8 mouse cellular contexts compared by ENCODE assay signal in the genomic region with DNA sequence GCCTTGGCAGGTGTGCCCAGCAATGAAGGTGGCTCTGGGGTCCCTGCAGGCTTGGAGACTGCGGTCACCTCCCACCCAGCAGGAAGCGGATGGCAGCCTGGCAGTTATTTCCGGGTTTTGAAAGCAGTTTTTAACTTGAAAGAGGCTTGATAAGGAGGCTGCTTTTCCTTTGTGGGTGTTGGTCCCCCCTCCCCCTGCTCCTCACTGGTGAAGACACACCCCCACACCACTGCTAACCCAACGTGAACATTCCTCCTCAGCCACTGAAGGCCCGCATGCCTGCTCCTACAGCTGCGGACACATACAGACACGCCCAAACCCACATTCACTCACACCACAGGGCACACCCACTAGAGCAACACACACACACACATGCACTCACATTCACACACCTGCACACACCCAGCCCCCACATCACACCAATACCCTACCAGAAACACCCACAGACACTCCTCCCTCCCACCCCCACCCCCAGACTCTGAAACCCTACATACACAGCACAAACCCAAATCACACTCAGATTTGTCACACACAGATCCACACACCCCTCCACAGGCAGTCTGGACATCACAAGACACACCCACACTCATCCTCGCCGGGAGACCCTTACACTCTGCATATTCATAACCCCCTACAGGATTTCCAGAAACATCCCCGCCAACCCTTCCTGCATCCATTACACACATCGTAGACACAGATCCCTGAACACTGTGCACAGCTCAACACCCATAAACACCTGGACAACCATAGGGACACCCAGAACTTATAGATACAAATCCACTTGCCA. TPM values are rescaled to one million over a fixed set of nuclear protein-coding genes. Genes with fewer than 3 reads are reported as not detected.
A peak's percentile ranks its signal among the peaks of the same experiment; 100 is the strongest.
DNase-seq lines count a peak whose midpoint lies in the region; TF ChIP-seq lines count a peak whose summit lies in the region.

No protein-coding gene starts in this region.

- TF ChIP-seq POLR2A in cerebellum, adult 2 months (IDR thresholded peaks at IDR 0.05; ENCODE audit: borderline replicate concordance, insufficient read depth, low read length) = no peak

- peak; percentile 63 for DNase-seq in kidney, adult 11 months
- DNase-seq in kidney, adult 18-20 months = no peak
- peak; percentile 65 for DNase-seq in Muller cell, postnatal 12 days (ENCODE audit: inconsistent ontology term)
- peak; percentile 51 to 74 for DNase-seq in heart, adult 18-20 months
- peak; percentile 62 for DNase-seq in kidney, postnatal 36 days
- peak; percentile 91 to 94 for DNase-seq in thymus, postnatal 36 days
- DNase-seq in cerebellum, adult 2 months = no peak

- H3K27ac ChIP-seq in cerebellum, adult 2 months (ENCODE audit: insufficient read depth, low read length) = no peak overlapping the region

- 56% methylated on average over 11 of the region's 11 CpGs for WGBS in cerebellum, adult 2 months

- no peak for TF ChIP-seq CTCF in cerebellum, adult 2 months (IDR thresholded peaks at IDR 0.05; ENCODE audit: borderline replicate concordance, insufficient read depth, low read depth, low read length)

- peaks cover 55% of the 10 kb centered on the region for H3K36me3 ChIP-seq in megakaryocyte, embryonic 14.5 days (replicated peaks; ENCODE audit: low read length)

- peaks cover 73% of the 10 kb centered on the region for H3K4me1 ChIP-seq in megakaryocyte, embryonic 14.5 days
- H3K4me1 ChIP-seq in cerebellum, adult 2 months (ENCODE audit: control insufficient read depth, insufficient read depth, low read length) = no peaks in the 10 kb centered on the region

- peaks cover 2% of the 10 kb centered on the region for H3K9me3 ChIP-seq in megakaryocyte, embryonic 14.5 days

- H3K4me3 ChIP-seq in megakaryocyte, embryonic 14.5 days (replicated peaks) = peak overlapping the region; percentile 95
- no peak overlapping the region for H3K4me3 ChIP-seq in cerebellum, adult 2 months (replicated peaks; ENCODE audit: insufficient read depth, low read depth, low read length)

- H3K27me3 ChIP-seq in megakaryocyte, embryonic 14.5 days (replicated peaks) = no peaks in the 10 kb centered on the region
- H3K27me3 ChIP-seq in cerebellum, adult 2 months (ENCODE audit: control insufficient read depth, insufficient read depth, low read length) = peaks cover 4% of the 10 kb centered on the region; the same call in 1 of the 2 replicates

RNA-seq across cellular contexts. Expression of gene Zfp36l2, which starts 6.8 kb away (rescaled TPM):
- 10 to 100 TPM; 18.7 to 22.8 TPM for total RNA-seq in heart, adult 18-20 months (2021)
- 174 and 534 TPM in 2 replicates for polyA plus RNA-seq in megakaryocyte, embryonic 14.5 days (2012; ENCODE audit: insufficient read depth, low replicate concordance)
- polyA plus RNA-seq in cerebellum, adult 2 months (2012; rRNA removed) = 14.2 and 15.9 TPM in 2 replicates

Comparison
In these comparisons a context has a peak if more than half of its experiments do, and no peak if none do; other contexts are left out.
1. DNase-seq: peak in kidney, adult 11 months (single experiment), Muller cell, postnatal 12 days (single experiment), heart, adult 18-20 months (2 of 2), kidney, postnatal 36 days (2 of 2) and thymus, postnatal 36 days (2 of 2); none in kidney, adult 18-20 months (single experiment) and cerebellum, adult 2 months (0 of 2).
2. RNA of gene Zfp36l2, which starts 6.8 kb away (polyA plus RNA-seq): 174 to 534 TPM in megakaryocyte, embryonic 14.5 days; 14.2 to 15.9 TPM in cerebellum, adult 2 months; every median in the first group is over 10 times any median in the second.